Mouse (Mus musculus) G1E (cell line): ENCODE measurements at regions not wholly inside any gene's neighbourhood (a gene's known extent, or its start where the extent isn't known, plus 50 kb on each side); places are given as distances from the start of the nearest gene placed in this dataset.

ENCODE experiments used
- ATAC-seq: 2 replicates; pipeline ENCODE4 v1.8.0; 2016; ENCODE audit warnings: mild to moderate bottlenecking; ENCODE audit not compliant: insufficient number of reproducible peaks, poor library complexity, low FRiP score, severe bottlenecking; ENCODE audit errors: extremely low read depth
- DNase-seq: peaks from one replicate; pipeline ENCODE4 v3.0.0; 2012; ENCODE audit warnings: low spot score
- H3K27me3 ChIP-seq: 2 replicates; pipeline ENCODE4 v1.6.1; 2012; ENCODE audit warnings: mild to moderate bottlenecking, low read length, inconsistent platforms; ENCODE audit not compliant: insufficient read depth
- H3K36me3 ChIP-seq: replicated peaks from 2 replicates; pipeline ENCODE3; 2012; ENCODE audit warnings: mild to moderate bottlenecking, inconsistent platforms
- H3K4me1 ChIP-seq: 2 replicates; pipeline ENCODE4 v1.6.1; 2012; ENCODE audit warnings: low read depth, low read length, inconsistent platforms, mixed read lengths; ENCODE audit not compliant: insufficient read depth
- H3K4me3 ChIP-seq: 2 replicates; pipeline ENCODE4 v1.5.1; 2012; ENCODE audit warnings: low read depth, mild to moderate bottlenecking, inconsistent platforms, low read length, moderate library complexity, mixed read lengths
- H3K9me3 ChIP-seq: replicated peaks from 2 replicates; pipeline ENCODE4 v1.6.1; 2012; ENCODE audit warnings: inconsistent platforms
- CTCF ChIP-seq: IDR thresholded peaks from 2 replicates; pipeline ENCODE4 v1.5.1; 2012; ENCODE audit warnings: low read depth, low read length, inconsistent platforms, mixed read lengths
- GATA1 ChIP-seq: IDR thresholded peaks from 2 replicates; pipeline ENCODE4 v1.6.1; 2012; ENCODE audit warnings: borderline replicate concordance, low read length, inconsistent platforms, mixed read lengths
- GATA2 ChIP-seq: IDR thresholded peaks from 2 replicates; pipeline ENCODE4 v1.6.1; 2012; ENCODE audit warnings: low read depth, low read length, inconsistent platforms, borderline replicate concordance
- POLR2AphosphoS5 ChIP-seq: IDR thresholded peaks from 2 replicates; pipeline ENCODE4 v1.6.1; 2012; ENCODE audit warnings: low read depth, low read length, inconsistent platforms; ENCODE audit not compliant: insufficient replicate concordance
- TAL1 ChIP-seq: conservative IDR thresholded peaks from 2 replicates; pipeline ENCODE4 v1.6.1; 2012; ENCODE audit warnings: low read depth, low read length, inconsistent platforms, mixed read lengths

GRCm38 (mm10) chr8:8802317-8802716, 112.0 kb upstream of the Arglu1 start:
- H3K36me3 ChIP-seq = no peaks in the 10 kb centered on the region
- H3K4me3 ChIP-seq = no peak overlapping the region
- H3K9me3 ChIP-seq = no peaks in the 10 kb centered on the region
- no peaks in the 10 kb centered on the region for H3K27me3 ChIP-seq
- H3K4me1 ChIP-seq = no peaks in the 10 kb centered on the region
- DNase-seq (no peak), ATAC-seq (no peak)
- no peak for TF ChIP-seq CTCF
- TF ChIP-seq GATA2 = no peak
- TF ChIP-seq TAL1 = no peak
- TF ChIP-seq POLR2AphosphoS5 = no peak
- TF ChIP-seq GATA1 = no peak

GRCm38 (mm10) chr8:8801578-8801977, 111.3 kb upstream of the Arglu1 start:
- Histone ChIP-seq H3K4me1 (no peaks in the 10 kb centered on the region), H3K9me3 (no peaks in the 10 kb centered on the region), H3K36me3 (no peaks in the 10 kb centered on the region), H3K4me3 (no peak overlapping the region), H3K27me3 (no peaks in the 10 kb centered on the region)
- no peak for ATAC-seq
- no peak for DNase-seq
- TF ChIP-seq CTCF = no peak
- no peak for TF ChIP-seq POLR2AphosphoS5
- no peak for TF ChIP-seq GATA1

GRCm38 (mm10) chr8:8797521-8797920, 107.2 kb upstream of the Arglu1 start:
- Histone ChIP-seq H3K36me3 (no peaks in the 10 kb centered on the region), H3K4me3 (no peak overlapping the region), H3K9me3 (no peaks in the 10 kb centered on the region), H3K4me1 (no peaks in the 10 kb centered on the region), H3K27me3 (no peaks in the 10 kb centered on the region)
- TF ChIP-seq POLR2AphosphoS5 = no peak
- TF ChIP-seq TAL1 = no peak
- TF ChIP-seq GATA1 = no peak
- no peak for TF ChIP-seq GATA2
- TF ChIP-seq CTCF = no peak
- DNase-seq (no peak), ATAC-seq (no peak)

GRCm38 (mm10) chr8:8796951-8797350, 106.6 kb upstream of the Arglu1 start:
- H3K27me3 ChIP-seq = no peaks in the 10 kb centered on the region
- TF ChIP-seq POLR2AphosphoS5 = no peak
- no peak for TF ChIP-seq GATA2
- no peak for TF ChIP-seq CTCF
- no peak for TF ChIP-seq TAL1
- TF ChIP-seq GATA1 = no peak
- no peaks in the 10 kb centered on the region for H3K36me3 ChIP-seq
- H3K4me1 ChIP-seq = no peaks in the 10 kb centered on the region
- ATAC-seq (no peak), DNase-seq (no peak)
- H3K9me3 ChIP-seq = no peaks in the 10 kb centered on the region
- no peak overlapping the region for H3K4me3 ChIP-seq

GRCm38 (mm10) chr8:8794711-8795110, 104.4 kb upstream of the Arglu1 start:
- ATAC-seq (no peak), DNase-seq (no peak)
- no peak for TF ChIP-seq TAL1
- no peak for TF ChIP-seq CTCF
- TF ChIP-seq GATA2 = no peak
- no peak for TF ChIP-seq POLR2AphosphoS5
- TF ChIP-seq GATA1 = no peak
- no peaks in the 10 kb centered on the region for H3K9me3 ChIP-seq
- no peak overlapping the region for H3K4me3 ChIP-seq
- no peaks in the 10 kb centered on the region for H3K36me3 ChIP-seq
- H3K4me1 ChIP-seq = no peaks in the 10 kb centered on the region
- no peaks in the 10 kb centered on the region for H3K27me3 ChIP-seq

- Histone ChIP-seq H3K9me3 (no peaks in the 10 kb centered on the region), H3K4me3 (no peak overlapping the region), H3K4me1 (no peaks in the 10 kb centered on the region), H3K27me3 (no peaks in the 10 kb centered on the region; the same call in 1 of the 2 replicates), H3K36me3 (no peaks in the 10 kb centered on the region)
- TF ChIP-seq TAL1 (no peak), GATA2 (no peak), CTCF (no peak), POLR2AphosphoS5 (no peak), GATA1 (no peak)
- no peak for DNase-seq
- no peak for ATAC-seq
Measured at GRCm38 (mm10) chr8:8779931-8780330, 89.6 kb upstream of the Arglu1 start.

- peaks cover 3% of the 10 kb centered on the region; the same call in 1 of the 2 replicates for H3K27me3 ChIP-seq
- H3K36me3 ChIP-seq = no peaks in the 10 kb centered on the region
- no peak overlapping the region for H3K4me3 ChIP-seq
- DNase-seq (no peak), ATAC-seq (no peak)
- H3K4me1 ChIP-seq = no peaks in the 10 kb centered on the region
- no peaks in the 10 kb centered on the region for H3K9me3 ChIP-seq
- no peak for TF ChIP-seq GATA1
- TF ChIP-seq POLR2AphosphoS5 = no peak
- no peak for TF ChIP-seq CTCF
- no peak for TF ChIP-seq GATA2
- no peak for TF ChIP-seq TAL1
Measured at GRCm38 (mm10) chr8:8774496-8775015, 84.2 kb upstream of the Arglu1 start.
